Mouse (Mus musculus) thymus, postnatal 25 days (tissue): Measurements from ENCODE around the gene Cacng4.

Experiments
- DNase-seq: peaks from one replicate; pipeline ENCODE4 v3.0.0; 2022

Gene Cacng4

GRCm38 (mm10) chr11:107768361-107768760, 26.0 kb downstream of the Cacng4 start:
- no peak for DNase-seq

GRCm38 (mm10) chr11:107766932-107767331, 27.4 kb downstream of the Cacng4 start:
- no peak for DNase-seq

- DNase-seq: no peak
Observed at GRCm38 (mm10) chr11:107762688-107763460, 31.5 kb downstream of the Cacng4 start.

GRCm38 (mm10) chr11:107761790-107762500, 32.4 kb downstream of the Cacng4 start:
- no peak for DNase-seq

- no peak for DNase-seq
Observed at GRCm38 (mm10) chr11:107760001-107760400, 34.4 kb downstream of the Cacng4 start.

- DNase-seq: no peak
Observed at GRCm38 (mm10) chr11:107759516-107759915, 34.8 kb downstream of the Cacng4 start.

- no peak for DNase-seq
Observed at GRCm38 (mm10) chr11:107749114-107749513, 45.2 kb downstream of the Cacng4 start.

- DNase-seq: no peak
Observed at GRCm38 (mm10) chr11:107748243-107749035, 45.9 kb downstream of the Cacng4 start.

GRCm38 (mm10) chr11:107743100-107743499, 51.3 kb downstream of the Cacng4 start:
- DNase-seq: no peak

GRCm38 (mm10) chr11:107738418-107739099, 55.8 kb downstream of the Cacng4 start:
- DNase-seq: no peak

- no peak for DNase-seq
Observed at GRCm38 (mm10) chr11:107737886-107738285, 56.5 kb downstream of the Cacng4 start.

- DNase-seq: no peak
Observed at GRCm38 (mm10) chr11:107734133-107734532, 60.2 kb downstream of the Cacng4 start.

- no peak for DNase-seq
Observed at GRCm38 (mm10) chr11:107731498-107731897, 62.9 kb downstream of the Cacng4 start.

GRCm38 (mm10) chr11:107730940-107731339, 63.4 kb downstream of the Cacng4 start:
- DNase-seq: no peak

GRCm38 (mm10) chr11:107729141-107729540, 65.2 kb downstream of the Cacng4 start:
- DNase-seq: no peak

- no peak for DNase-seq
Observed at GRCm38 (mm10) chr11:107728073-107728863, 66.1 kb downstream of the Cacng4 start.

GRCm38 (mm10) chr11:107724603-107725002, 69.8 kb downstream of the Cacng4 start:
- DNase-seq: no peak

GRCm38 (mm10) chr11:107721057-107721456, 73.3 kb downstream of the Cacng4 start:
- DNase-seq: no peak

- DNase-seq: no peak
Observed at GRCm38 (mm10) chr11:107720264-107721021, 73.9 kb downstream of the Cacng4 start.

- DNase-seq: no peak
Observed at GRCm38 (mm10) chr11:107716332-107716938, 77.9 kb downstream of the Cacng4 start, which contains the start of gene Cacng1. Gene Cacng1, minus strand, starts transcription at chr11:107716522.

GRCm38 (mm10) chr11:107714368-107714767, 80.0 kb downstream of the Cacng4 start:
- no peak for DNase-seq
